Mouse (Mus musculus) lung, embryonic 14.5 days (tissue): ENCODE results near the gene Vrk1. TPM values are rescaled to one million over a fixed set of nuclear protein-coding genes. Genes with fewer than 3 reads are reported as not detected.

Experiments
- ATAC-seq: fragments of 200-750 bp; cut with Nextera tagmentation; 2 replicates; pipeline ENCODE4 v1.8.0; 2017; ENCODE audit warnings: mild to moderate bottlenecking, moderate TSS enrichment, moderate library complexity; ENCODE audit not compliant: insufficient read depth
- DNase-seq: peaks from one replicate; pipeline ENCODE4 v3.0.0-alpha.2; 2015
- H3K27ac ChIP-seq: fragments of 300-500 bp; sonication (generic); 2 replicates; pipeline ENCODE4 v1.5.1; 2014; ENCODE audit warnings: low read depth, mild to moderate bottlenecking, moderate library complexity
- H3K27me3 ChIP-seq: fragments of 300-500 bp; sonication (generic); 2 replicates; pipeline ENCODE4 v1.6.1; 2014; ENCODE audit warnings: low read length, control low read depth; ENCODE audit not compliant: insufficient read depth
- H3K36me3 ChIP-seq: fragments of 300-500 bp; sonication (generic); 2 replicates; pipeline ENCODE4 v1.6.1; 2014; ENCODE audit warnings: control low read depth; ENCODE audit not compliant: insufficient read depth
- H3K4me1 ChIP-seq: fragments of 300-500 bp; sonication (generic); 2 replicates; pipeline ENCODE4 v1.6.1; 2014; ENCODE audit warnings: antibody characterized with exemption, control low read depth; ENCODE audit not compliant: insufficient read depth
- H3K4me2 ChIP-seq: fragments of 300-500 bp; sonication (generic); 2 replicates; pipeline ENCODE4 v1.6.1; 2014; ENCODE audit warnings: mild to moderate bottlenecking
- H3K4me3 ChIP-seq: fragments of 300-500 bp; sonication (generic); 2 replicates; pipeline ENCODE4 v1.5.1; 2014; ENCODE audit warnings: low read depth, low read length
- H3K9ac ChIP-seq: fragments of 300-500 bp; sonication (generic); 2 replicates; pipeline ENCODE4 v1.6.1; 2014
- H3K9me3 ChIP-seq: fragments of 300-500 bp; sonication (generic); 2 replicates; pipeline ENCODE4 v1.6.1; 2016; ENCODE audit warnings: low read depth, low read length, control low read depth
- CTCF ChIP-seq: IDR thresholded peaks from 2 replicates; pipeline ENCODE4 v1.5.1; 2016; ENCODE audit warnings: antibody characterized with exemption, low read depth
- WGBS: fragments of 180-500 bp; shearing (Covaris S2); extraction: QIAGEN DNeasy Blood & Tissue Kit; methylation state at CpG from one replicate; pipeline ENCODE4 v1.1.7; 2014; 5-methylcytosine and 5-hydroxymethylcytosine counted together
- polyA plus RNA-seq: library from polyadenylated mRNA; unstranded; fragments of >200 nt; fragmentation: Nextera tagmentation; extraction: Ambion mirVana; gene quantifications from 2 replicates; pipeline ENCODE4 v1.2.1, GENCODE M21; 2014

The Vrk1 gene
- polyA plus RNA-seq, 1 experiment from 2014 or later, result 86.2 TPM

GRCm38 (mm10) chr12:106006218-106006617 is 3.8 kb upstream of the Vrk1 start:
- no peak for DNase-seq
- no peaks in the 10 kb centered on the region for H3K36me3 ChIP-seq
- WGBS, result 79% methylated on average over 6 of the region's 6 CpGs
- H3K27me3 ChIP-seq, result no peaks in the 10 kb centered on the region
- ATAC-seq, result no peak
- no peak overlapping the region for H3K9ac ChIP-seq
- no peak overlapping the region for H3K4me2 ChIP-seq
- H3K4me3 ChIP-seq, result no peak overlapping the region
- no peaks in the 10 kb centered on the region for H3K9me3 ChIP-seq
- peaks cover 2% of the 10 kb centered on the region; the same call in 1 of the 2 replicates for H3K4me1 ChIP-seq
- TF ChIP-seq CTCF, result no peak
- no peak overlapping the region for H3K27ac ChIP-seq

GRCm38 (mm10) chr12:106008348-106009050 is 1.5 kb upstream of the Vrk1 start:
- H3K36me3 ChIP-seq, result no peaks in the 10 kb centered on the region
- no peak for ATAC-seq
- no peak overlapping the region for H3K27ac ChIP-seq
- no peak overlapping the region for H3K4me3 ChIP-seq
- 74% methylated on average over 22 of the region's 22 CpGs for WGBS
- no peak overlapping the region for H3K9ac ChIP-seq
- no peaks in the 10 kb centered on the region for H3K9me3 ChIP-seq
- H3K4me1 ChIP-seq, result peaks cover 4% of the 10 kb centered on the region; the same call in 1 of the 2 replicates
- no peak for TF ChIP-seq CTCF
- H3K4me2 ChIP-seq, result no peak overlapping the region
- DNase-seq, result no peak
- no peaks in the 10 kb centered on the region for H3K27me3 ChIP-seq

GRCm38 (mm10) chr12:106009122-106009870 is 732 bp upstream of the Vrk1 start:
- Histone ChIP-seq H3K4me1 (peaks cover 4% of the 10 kb centered on the region; the same call in 1 of the 2 replicates), H3K9me3 (no peaks in the 10 kb centered on the region), H3K4me2 (peak overlapping the region; percentile 47), H3K27me3 (no peaks in the 10 kb centered on the region), H3K36me3 (no peaks in the 10 kb centered on the region; the same call in 1 of the 2 replicates), H3K9ac (no peak overlapping the region), H3K4me3 (peak overlapping the region; percentile 93; the same call in 1 of the 2 replicates), H3K27ac (no peak overlapping the region)
- no peak for DNase-seq
- peak; percentile 2; the same call in 1 of the 2 replicates for ATAC-seq
- TF ChIP-seq CTCF, result no peak
- WGBS, result 81% methylated on average over 12 of the region's 12 CpGs

GRCm38 (mm10) chr12:106012161-106012560 is 2.1 kb downstream of the Vrk1 start:
- no peak for TF ChIP-seq CTCF
- no peak for DNase-seq
- Histone ChIP-seq H3K9ac (no peak overlapping the region), H3K4me2 (no peak overlapping the region), H3K4me1 (peaks cover 4% of the 10 kb centered on the region; the same call in 1 of the 2 replicates), H3K27me3 (no peaks in the 10 kb centered on the region), H3K4me3 (no peak overlapping the region), H3K27ac (no peak overlapping the region), H3K36me3 (no peaks in the 10 kb centered on the region; the same call in 1 of the 2 replicates), H3K9me3 (no peaks in the 10 kb centered on the region)
- no peak for ATAC-seq
- 78% methylated on average over 2 of the region's 2 CpGs for whole genome bisulfite sequencing

GRCm38 (mm10) chr12:106016265-106017012 is 6.4 kb downstream of the Vrk1 start:
- Histone ChIP-seq H3K9ac (no peak overlapping the region), H3K36me3 (no peaks in the 10 kb centered on the region; the same call in 1 of the 2 replicates)
- 87% methylated on average over 12 of the region's 12 CpGs for WGBS

GRCm38 (mm10) chr12:106020063-106020462 is 10.0 kb downstream of the Vrk1 start:
- Histone ChIP-seq H3K4me1 (no peaks in the 10 kb centered on the region), H3K9me3 (no peaks in the 10 kb centered on the region), H3K4me3 (no peak overlapping the region), H3K36me3 (0 out of 2 replicates have a peak, but pooled peaks cover 3% of the 10 kb centered on the region), H3K27ac (no peak overlapping the region), H3K27me3 (no peaks in the 10 kb centered on the region), H3K9ac (no peak overlapping the region), H3K4me2 (no peak overlapping the region)
- TF ChIP-seq CTCF, result no peak
- ATAC-seq (no peak), DNase-seq (no peak)
- 77% methylated on average over 4 of the region's 4 CpGs for WGBS

More at GRCm38 (mm10) chr12:106016265-106017012, 6.4 kb downstream of the Vrk1 start:
- Histone ChIP-seq H3K9me3 (no peaks in the 10 kb centered on the region), H3K4me3 (no peak overlapping the region), H3K27me3 (no peaks in the 10 kb centered on the region), H3K4me1 (no peaks in the 10 kb centered on the region), H3K4me2 (no peak overlapping the region), H3K27ac (no peak overlapping the region)
- DNase-seq (no peak), ATAC-seq (no peak)
- TF ChIP-seq CTCF, result no peak

GRCm38 (mm10) chr12:106023652-106024051 is 13.6 kb downstream of the Vrk1 start:
- H3K4me2 ChIP-seq, result no peak overlapping the region
- H3K27me3 ChIP-seq, result no peaks in the 10 kb centered on the region
- WGBS, result 80% methylated on average over 9 of the region's 9 CpGs
- TF ChIP-seq CTCF, result no peak
- H3K4me1 ChIP-seq, result no peaks in the 10 kb centered on the region
- ATAC-seq, result no peak
- H3K9me3 ChIP-seq, result no peaks in the 10 kb centered on the region
- H3K27ac ChIP-seq, result no peak overlapping the region
- 0 out of 2 replicates have a peak, but pooled peaks cover 7% of the 10 kb centered on the region for H3K36me3 ChIP-seq
- no peak for DNase-seq
- no peak overlapping the region for H3K9ac ChIP-seq
- no peak overlapping the region for H3K4me3 ChIP-seq
